Mouse (Mus musculus) MEL (cell line): ENCODE data around the gene Ptpn12. TPM values are rescaled to one million over a fixed set of nuclear protein-coding genes. Genes with fewer than 3 reads are reported as not detected.
A peak's percentile ranks its signal among the peaks of the same experiment; 100 is the strongest.

Experiments
- DNase-seq: peaks from one replicate; pipeline ENCODE4 v3.0.0; 2011; ENCODE audit warnings: low read depth, low spot score
- H3K27ac ChIP-seq: 2 replicates; pipeline ENCODE4 v1.5.1; 2012; ENCODE audit warnings: low read depth, mild to moderate bottlenecking, control low read depth, low read length, moderate library complexity; ENCODE audit not compliant: control insufficient read depth
- H3K27me3 ChIP-seq, 2 experiments: fragments of 150-350 bp in 1 of 2; sonication (generic) in 1 of 2; 2 replicates each; pipeline ENCODE4 v1.6.1; 2012; ENCODE audit warnings: low read length in 2 of 2, mild to moderate bottlenecking in 2 of 2, improper control_type of control experiment in 1 of 2, moderate library complexity in 1 of 2; ENCODE audit not compliant: insufficient read depth in 2 of 2, control insufficient read depth in 1 of 2
- H3K36me3 ChIP-seq, 2 experiments: 2 replicates each; pipeline ENCODE4 v1.6.1; 2012 to 2014; ENCODE audit warnings: low read length in 2 of 2, improper control_type of control experiment in 1 of 2, inconsistent platforms in 1 of 2, mild to moderate bottlenecking in 1 of 2; ENCODE audit not compliant: insufficient read depth in 2 of 2, control insufficient read depth in 1 of 2
- H3K4me1 ChIP-seq, 2 experiments: fragments of 150-350 bp in 1 of 2; sonication (generic) in 1 of 2; 2 replicates each; pipeline ENCODE4 v1.6.1; 2012; ENCODE audit warnings: low read length in 2 of 2, improper control_type of control experiment in 1 of 2, mild to moderate bottlenecking in 1 of 2; ENCODE audit not compliant: insufficient read depth in 2 of 2, control insufficient read depth in 1 of 2
- H3K4me3 ChIP-seq, 2 experiments: fragments of 150-350 bp in 1 of 2; sonication (generic) in 1 of 2; 2 replicates each; pipeline ENCODE4 v1.5.1; 2012; ENCODE audit warnings: low read depth in 2 of 2, low read length in 2 of 2, mild to moderate bottlenecking in 2 of 2, moderate library complexity in 2 of 2, control low read depth in 1 of 2, improper control_type of control experiment in 1 of 2; ENCODE audit not compliant: control insufficient read depth in 1 of 2, insufficient read depth in 1 of 2
- H3K79me2 ChIP-seq: 2 replicates; pipeline ENCODE4 v1.6.1; 2012; ENCODE audit warnings: mild to moderate bottlenecking, low read length, moderate library complexity; ENCODE audit not compliant: control insufficient read depth, poor library complexity, insufficient read depth
- H3K9ac ChIP-seq: 2 replicates; pipeline ENCODE4 v1.6.1; 2012; ENCODE audit warnings: low read depth, mild to moderate bottlenecking, control low read depth, low read length, moderate library complexity; ENCODE audit not compliant: control insufficient read depth, poor library complexity, severe bottlenecking
- H3K9me3 ChIP-seq: fragments of 150-350 bp; sonication (generic); replicated peaks from 2 replicates; pipeline ENCODE4 v1.6.1; 2012; ENCODE audit warnings: mild to moderate bottlenecking, low read length, improper control_type of control experiment, moderate library complexity; ENCODE audit not compliant: insufficient read depth
- BHLHE40 ChIP-seq: IDR thresholded peaks from 2 replicates; pipeline ENCODE4 v1.6.1; 2012; ENCODE audit warnings: low read depth, mild to moderate bottlenecking, inconsistent platforms, low read length, improper control_type of control experiment, borderline replicate concordance
- CHD1 ChIP-seq: IDR thresholded peaks from 2 replicates; pipeline ENCODE4 v1.6.1; 2012; ENCODE audit warnings: low read depth, mild to moderate bottlenecking, inconsistent platforms, low read length, improper control_type of control experiment
- CHD2 ChIP-seq: IDR thresholded peaks from 2 replicates; pipeline ENCODE4 v1.6.1; 2011; ENCODE audit warnings: low read length, improper control_type of control experiment
- EP300 ChIP-seq, 2 experiments: IDR thresholded peaks; 2 replicates each; pipeline ENCODE4 v1.6.1; 2011; ENCODE audit warnings: improper control_type of control experiment in 2 of 2, low read length in 2 of 2, low read depth in 1 of 2, mild to moderate bottlenecking in 1 of 2
- ETS1 ChIP-seq: IDR thresholded peaks from 2 replicates; pipeline ENCODE4 v1.6.1; 2012; ENCODE audit warnings: low read depth, mild to moderate bottlenecking, inconsistent platforms, low read length, improper control_type of control experiment, moderate library complexity
- GABPA ChIP-seq: IDR thresholded peaks from 2 replicates; pipeline ENCODE4 v1.6.1; 2012; ENCODE audit warnings: low read depth, mild to moderate bottlenecking, inconsistent platforms, low read length, improper control_type of control experiment, moderate library complexity
- GATA1 ChIP-seq: IDR thresholded peaks from 2 replicates; pipeline ENCODE4 v1.6.1; 2011; ENCODE audit warnings: low read depth, low read length, improper control_type of control experiment
- HCFC1 ChIP-seq: IDR thresholded peaks from 2 replicates; pipeline ENCODE4 v1.6.1; 2012; ENCODE audit warnings: low read depth, mild to moderate bottlenecking, inconsistent platforms, low read length, improper control_type of control experiment, moderate library complexity
- MAFK ChIP-seq: IDR thresholded peaks from 2 replicates; pipeline ENCODE4 v1.6.1; 2011; ENCODE audit warnings: low read depth, mild to moderate bottlenecking, low read length, improper control_type of control experiment, borderline replicate concordance
- MAZ ChIP-seq: IDR thresholded peaks from 2 replicates; pipeline ENCODE4 v1.6.1; 2012; ENCODE audit warnings: low read depth, mild to moderate bottlenecking, inconsistent platforms, low read length, improper control_type of control experiment
- MYC ChIP-seq: IDR thresholded peaks from 2 replicates; pipeline ENCODE4 v1.6.1; 2011; ENCODE audit warnings: low read depth, mild to moderate bottlenecking, low read length, improper control_type of control experiment, moderate library complexity
- NRF1 ChIP-seq: IDR thresholded peaks from 2 replicates; pipeline ENCODE4 v1.6.1; 2014; ENCODE audit warnings: low read depth, mild to moderate bottlenecking, inconsistent platforms, low read length, improper control_type of control experiment, moderate library complexity; ENCODE audit not compliant: poor library complexity, insufficient read depth, severe bottlenecking
- POLR2A ChIP-seq, 2 experiments: IDR thresholded peaks; 2 replicates each; pipeline ENCODE4 v1.6.1; 2011 to 2012; ENCODE audit warnings: low read length in 2 of 2, mild to moderate bottlenecking in 2 of 2, control low read depth in 1 of 2, improper control_type of control experiment in 1 of 2, low read depth in 1 of 2, moderate library complexity in 1 of 2; ENCODE audit not compliant: control insufficient read depth in 1 of 2, insufficient read depth in 1 of 2, poor library complexity in 1 of 2
- RCOR1 ChIP-seq: IDR thresholded peaks from 2 replicates; pipeline ENCODE4 v1.6.1; 2012; ENCODE audit warnings: low read depth, mild to moderate bottlenecking, inconsistent platforms, low read length, improper control_type of control experiment
- SIN3A ChIP-seq: IDR thresholded peaks from 2 replicates; pipeline ENCODE4 v1.6.1; 2012; ENCODE audit warnings: low read length, improper control_type of control experiment, inconsistent platforms
- TAL1 ChIP-seq: IDR thresholded peaks from 2 replicates; pipeline ENCODE4 v1.6.1; 2012; ENCODE audit warnings: mild to moderate bottlenecking, inconsistent platforms, low read length, moderate library complexity, mixed read lengths
- TBP ChIP-seq: IDR thresholded peaks from 2 replicates; pipeline ENCODE4 v1.8.0; 2011; ENCODE audit warnings: low read depth, low read length, improper control_type of control experiment
- TCF12 ChIP-seq: IDR thresholded peaks from 2 replicates; pipeline ENCODE4 v1.6.1; 2014; ENCODE audit warnings: low read depth, mild to moderate bottlenecking, inconsistent platforms, low read length, improper control_type of control experiment, moderate library complexity
- UBTF ChIP-seq: IDR thresholded peaks from 2 replicates; pipeline ENCODE4 v1.6.1; 2012; ENCODE audit warnings: low read depth, mild to moderate bottlenecking, inconsistent platforms, low read length, improper control_type of control experiment, moderate library complexity, borderline replicate concordance; ENCODE audit not compliant: insufficient read depth
- USF2 ChIP-seq, 2 experiments: IDR thresholded peaks; 2 replicates each; pipeline ENCODE4 v1.6.1; 2011 to 2012; ENCODE audit warnings: improper control_type of control experiment in 2 of 2, low read length in 2 of 2, borderline replicate concordance in 1 of 2, inconsistent platforms in 1 of 2, low read depth in 1 of 2, mild to moderate bottlenecking in 1 of 2; ENCODE audit not compliant: insufficient read depth in 1 of 2
- ZNF384 ChIP-seq: IDR thresholded peaks from 2 replicates; pipeline ENCODE4 v1.6.1; 2012; ENCODE audit warnings: low read depth, mild to moderate bottlenecking, inconsistent platforms, low read length, improper control_type of control experiment
- polyA plus RNA-seq, 2 experiments: library from polyadenylated mRNA; stranded (reverse) in 1 of 2; unstranded in 1 of 2; fragments of >175 nt in 1 of 2; fragments of >200 nt in 1 of 2; gene quantifications; 2 replicates each; pipeline versions ENCODE4 v1.2.1 to v1.2.4; 2012; ENCODE audit warnings: low replicate concordance in 2 of 2, low read depth in 1 of 2; ENCODE audit not compliant: insufficient read length in 2 of 2, insufficient read depth in 1 of 2, missing spikeins in 1 of 2
- total RNA-seq: library from RNA; depleted of rRNA; stranded (reverse); fragments of 300-350 nt; gene quantifications from 2 replicates; pipeline ENCODE4 v1.2.3, GENCODE M21; 2012

Ptpn12 gene
- total and polyA plus RNA-seq, 3 experiments, result 14.8 to 177 (median 58.2) TPM

DNA sequence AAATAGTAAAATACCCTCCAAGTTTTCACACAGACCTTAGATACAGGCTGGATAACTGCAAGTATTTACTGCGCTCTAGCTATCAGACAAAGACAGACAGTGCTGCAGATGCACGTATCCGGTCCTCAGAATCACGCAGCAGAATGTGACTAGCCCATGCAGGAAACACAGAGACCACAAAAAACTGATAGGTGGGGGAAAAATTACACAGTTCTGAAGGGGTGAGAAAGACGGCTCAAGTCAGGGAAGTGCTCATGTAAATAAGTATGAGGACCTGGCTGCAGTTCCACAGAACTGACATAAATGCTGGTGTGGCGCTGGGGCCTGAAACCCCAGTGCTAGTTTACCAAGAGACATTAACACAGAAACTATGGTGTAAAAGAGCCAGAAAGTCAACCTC is 53.0 kb downstream of the Ptpn12 start (continued):
- peak; percentile 60; the same call in 1 of the 2 replicates for TF ChIP-seq MAZ
- peak; percentile 79; the same call in 1 of the 2 replicates for TF ChIP-seq CHD1
- 0 out of 2 replicates have a peak, but pooled peaks have one; percentile 29 for TF ChIP-seq CHD2
- peak in 1 of 2 experiments; percentile 45; a peak in 1 of 4 replicates for TF ChIP-seq POLR2A (IDR thresholded peaks at IDR 0.05; ENCODE audit: control insufficient read depth in 1 of 2, insufficient read depth in 1 of 2, low read depth in 1 of 2, low read length in 2 of 2, poor library complexity in 1 of 2)
- TF ChIP-seq UBTF, result no peak
- peak; percentile 97 for TF ChIP-seq BHLHE40
- TF ChIP-seq NRF1, result no peak
- peak; percentile 72; the same call in 1 of the 2 replicates for TF ChIP-seq MAFK
- TF ChIP-seq ZNF384, result peak; percentile 41; the same call in 1 of the 2 replicates
- TF ChIP-seq MYC, result peak; percentile 94
- TF ChIP-seq, all 39 proteins: peak for 25

DNA sequence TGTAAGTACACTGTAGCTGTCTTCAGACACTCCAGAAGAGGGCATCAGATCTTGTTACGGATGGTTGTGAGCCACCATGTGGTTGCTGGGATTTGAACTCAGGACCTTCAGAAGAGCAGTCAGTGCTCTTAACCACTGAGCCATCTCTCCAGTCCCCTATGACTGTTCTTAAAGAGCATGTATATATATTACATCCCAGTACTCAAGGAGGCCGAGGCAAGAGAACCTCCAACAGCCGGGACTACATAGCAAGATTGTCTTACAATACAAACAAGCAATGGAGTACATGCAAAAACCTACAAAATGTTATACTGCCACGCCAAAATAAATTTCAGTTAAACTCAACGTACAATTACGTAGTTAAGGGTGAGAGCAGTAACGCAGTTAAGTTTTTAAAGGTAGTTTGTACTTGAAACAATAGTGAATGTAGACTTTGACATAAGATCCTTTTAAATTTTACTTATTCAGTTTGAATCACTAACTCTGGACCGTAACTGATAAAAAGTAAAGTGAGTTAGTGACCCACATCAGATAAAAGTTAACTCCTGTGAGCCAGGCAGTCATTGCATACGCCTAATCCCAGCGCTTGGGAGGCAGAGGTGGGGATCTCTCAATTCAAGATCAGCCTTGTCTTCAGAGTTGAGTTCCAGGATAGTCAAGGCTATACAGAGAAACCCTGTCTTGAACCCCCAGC is 53.9 kb downstream of the Ptpn12 start:
- H3K4me1 ChIP-seq, result peaks cover 9 to 23% of the 10 kb centered on the region in 2 experiments
- no peaks in the 10 kb centered on the region for H3K27me3 ChIP-seq
- H3K9me3 ChIP-seq, result no peaks in the 10 kb centered on the region
- H3K27ac ChIP-seq, result peak overlapping the region; percentile 98
- H3K4me3 ChIP-seq, result peak overlapping the region; percentile 42 to 57
- DNase-seq, result peak; percentile 85
- H3K36me3 ChIP-seq, result peaks cover 34 to 47% of the 10 kb centered on the region in 2 experiments
- TF ChIP-seq RCOR1, result peak; percentile 81; the same call in 1 of the 2 replicates
- TF ChIP-seq POLR2A (IDR thresholded peaks at IDR 0.05; ENCODE audit: control insufficient read depth in 1 of 2, insufficient read depth in 1 of 2, low read depth in 1 of 2, low read length in 2 of 2, poor library complexity in 1 of 2), result no peak
- peak; percentile 97 for TF ChIP-seq GATA1
- peak; percentile 72 for TF ChIP-seq SIN3A
- no peak for TF ChIP-seq USF2 (IDR thresholded peaks at IDR 0.05; ENCODE audit: borderline replicate concordance in 1 of 2, insufficient read depth in 1 of 2, low read depth in 1 of 2, low read length in 2 of 2)
- no peak for TF ChIP-seq MAFK
- TF ChIP-seq TBP, result peak; percentile 90
- peak; percentile 61; the same call in 1 of the 2 replicates for TF ChIP-seq TAL1
- TF ChIP-seq EP300 (IDR thresholded peaks at IDR 0.05; ENCODE audit: low read depth in 1 of 2, low read length in 2 of 2), result peak; percentile 81 to 92
- peak; percentile 91 for TF ChIP-seq TCF12
- 0 out of 2 replicates have a peak, but pooled peaks have one; percentile 4 for TF ChIP-seq HCFC1
- TF ChIP-seq GABPA, result no peak
- TF ChIP-seq ETS1, result peak; percentile 86
- no peaks in the 10 kb centered on the region; the same call in 1 of the 2 replicates for H3K79me2 ChIP-seq
- peak overlapping the region; percentile 62 for H3K9ac ChIP-seq
